Mouse (Mus musculus) mouse embryonic stem cell (cell line): ENCODE measurements around the gene Cmtm4.

Experiments used
- in situ Hi-C, 2 experiments: fragments of 300-500 bp; cut with MboI; formaldehyde crosslinking; loops; 1 replicate in 1 of 2; 3 replicates in 1 of 2; pipeline ENCODE4 v1.14.3; 2019 to 2020; ENCODE audit warnings: low sequenced_read_pairs in 2 of 2, low pct_unique_long_range_greater_than_20kb in 1 of 2, mixed read lengths in 1 of 2; ENCODE audit not compliant: unreplicated experiment in 1 of 2

Cmtm4 gene

DNA sequence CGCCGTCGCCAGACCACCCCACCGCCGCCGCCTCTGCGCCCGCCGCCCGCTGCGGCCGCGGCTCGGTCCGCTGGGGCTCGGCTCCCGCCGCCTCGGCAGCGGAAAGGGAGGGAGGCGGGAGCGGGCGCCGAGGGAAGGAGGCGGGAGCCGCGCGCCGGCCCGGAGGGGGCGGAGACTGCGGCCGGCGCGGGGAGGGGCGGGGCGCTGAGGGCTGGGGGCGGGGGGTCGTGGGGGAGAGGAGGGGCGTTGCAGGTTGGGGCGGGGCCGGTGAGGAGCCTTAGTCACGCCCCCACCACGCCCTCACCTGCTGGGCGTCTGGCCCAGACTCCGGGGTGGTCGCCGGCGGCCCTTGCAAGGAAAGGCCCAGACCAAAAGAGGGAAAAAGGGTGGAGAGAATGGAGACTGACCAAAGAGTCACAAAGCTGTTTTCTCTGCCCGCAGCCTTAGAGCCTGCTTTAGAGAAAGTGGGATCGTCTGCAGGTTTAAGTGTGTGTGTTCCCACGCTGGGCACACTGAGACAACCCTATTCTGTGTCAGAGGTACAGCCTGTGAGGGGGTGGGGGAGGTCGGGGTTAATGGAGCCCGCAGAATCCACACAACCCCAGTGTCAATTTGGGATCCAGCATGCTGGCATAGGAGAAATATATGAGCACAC, at the start of gene Cmtm4:
Cmtm4 (minus strand) TSS at position 105 of the 655 bp plus-strand sequence.
- in situ Hi-C loops: no loop called here

GRCm38 (mm10) chr8:104445248-104445647, 49.6 kb upstream of the Cmtm4 start:
- in situ Hi-C loops: no loop called here

- in situ Hi-C loops: no loop called here
Measured at GRCm38 (mm10) chr8:104443125-104443679, 47.6 kb upstream of the Cmtm4 start.

DNA sequence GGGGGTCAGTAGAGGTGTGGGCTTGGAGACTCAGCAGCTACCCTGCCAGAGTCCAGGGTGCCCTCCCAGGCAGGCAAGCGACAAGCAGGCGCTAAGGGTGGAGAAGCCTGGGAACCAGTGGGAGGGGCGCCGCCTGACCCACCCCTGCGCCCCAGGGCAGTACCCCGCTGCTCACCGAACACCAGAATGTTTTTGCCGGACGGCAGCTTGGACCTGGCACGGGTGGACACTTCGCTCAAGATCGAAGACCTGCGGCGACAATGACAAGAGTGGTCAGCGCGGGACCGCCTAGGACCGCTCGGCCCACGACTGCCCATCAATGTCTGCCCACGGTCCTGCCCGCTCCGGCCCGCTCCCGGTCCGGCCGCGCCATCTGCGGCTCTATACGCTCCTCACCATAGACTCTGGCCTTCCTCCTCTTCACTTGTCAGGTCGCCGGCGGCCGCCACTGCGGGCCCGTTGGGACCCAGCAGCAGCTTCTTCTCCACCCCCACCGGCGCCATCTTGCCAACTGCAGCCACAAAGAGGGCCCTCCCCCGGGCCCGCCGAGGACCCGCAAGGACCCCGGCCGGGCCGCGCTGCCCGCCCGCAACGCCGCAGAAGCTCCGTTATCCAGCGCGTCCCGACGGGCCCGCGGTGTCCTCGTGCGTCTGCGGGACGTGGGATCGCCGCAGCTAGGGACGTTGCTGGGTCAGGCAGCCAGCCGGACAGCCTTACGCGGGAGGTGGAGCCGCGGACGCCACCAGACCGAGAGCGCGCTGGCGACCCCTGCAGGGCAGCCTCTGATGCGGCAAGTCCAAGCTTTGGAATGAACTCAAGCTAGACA, 46.9 kb upstream of the Cmtm4 start, which contains the start of gene Dync1li2:
Dync1li2 (minus strand) TSS at position 749 of the 826 bp plus-strand sequence.
- in situ Hi-C loops: no loop called here

DNA sequence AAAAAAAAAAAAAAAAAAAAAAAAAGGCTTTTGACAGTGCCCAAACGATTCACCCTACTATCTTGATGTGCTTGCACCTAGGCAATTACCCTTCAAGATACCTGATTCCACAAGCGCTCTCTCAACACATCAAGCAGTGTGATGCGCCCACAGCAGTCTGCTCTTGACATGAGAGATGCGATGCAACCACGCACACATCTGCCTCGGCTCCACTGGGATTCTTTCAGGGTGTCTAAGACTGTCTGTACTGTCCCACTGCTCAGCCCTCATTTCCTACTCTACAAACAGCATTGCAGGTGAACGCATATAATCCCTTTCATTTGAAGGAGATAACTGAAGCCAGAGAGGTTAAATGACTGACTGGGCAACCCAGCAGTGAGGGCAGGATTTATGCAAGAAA, 46.0 kb upstream of the Cmtm4 start:
- in situ Hi-C loops: no loop called here

DNA sequence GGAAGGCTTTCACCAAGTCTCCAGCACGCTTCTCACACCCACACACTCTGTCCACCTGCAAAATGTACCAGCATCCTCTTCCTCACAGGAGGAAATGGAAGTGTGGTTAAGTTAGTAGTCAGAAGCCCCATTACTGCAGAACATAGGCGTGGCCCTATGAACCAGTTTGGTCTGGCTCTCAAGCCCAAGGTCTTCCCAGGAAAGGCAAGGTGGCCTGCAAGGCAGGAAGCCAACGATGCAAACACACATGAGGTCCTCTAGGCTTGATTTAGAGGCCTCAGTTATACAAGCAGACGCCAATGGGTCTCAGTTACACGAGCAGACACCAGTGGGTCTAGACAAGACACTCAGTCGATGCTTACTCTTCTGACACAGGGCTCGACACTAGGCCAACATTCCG, 43.9 kb upstream of the Cmtm4 start:
- in situ Hi-C loops: no loop called here

GRCm38 (mm10) chr8:104437494-104438135, 42.0 kb upstream of the Cmtm4 start:
- in situ Hi-C loops: no loop called here

DNA sequence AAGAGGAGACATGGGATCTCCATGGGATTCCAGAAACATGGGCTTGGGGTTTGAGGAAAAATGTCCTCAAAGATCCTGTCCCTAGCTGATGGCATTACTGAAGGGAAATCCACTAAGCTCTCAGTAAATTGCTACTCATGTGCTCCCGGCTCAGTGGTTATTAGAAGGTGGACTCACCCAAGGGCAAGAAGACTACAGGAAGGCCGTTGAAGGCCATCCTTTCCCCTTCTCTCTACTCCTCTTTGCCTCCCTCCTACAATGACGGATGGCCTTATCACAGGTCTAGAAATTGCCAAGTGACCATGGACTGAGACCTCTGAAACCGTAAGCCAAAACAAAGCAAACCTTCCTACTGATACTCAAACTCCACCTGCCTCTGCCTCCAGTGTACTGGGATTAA, 41.0 kb upstream of the Cmtm4 start:
- in situ Hi-C loops: no loop called here

DNA sequence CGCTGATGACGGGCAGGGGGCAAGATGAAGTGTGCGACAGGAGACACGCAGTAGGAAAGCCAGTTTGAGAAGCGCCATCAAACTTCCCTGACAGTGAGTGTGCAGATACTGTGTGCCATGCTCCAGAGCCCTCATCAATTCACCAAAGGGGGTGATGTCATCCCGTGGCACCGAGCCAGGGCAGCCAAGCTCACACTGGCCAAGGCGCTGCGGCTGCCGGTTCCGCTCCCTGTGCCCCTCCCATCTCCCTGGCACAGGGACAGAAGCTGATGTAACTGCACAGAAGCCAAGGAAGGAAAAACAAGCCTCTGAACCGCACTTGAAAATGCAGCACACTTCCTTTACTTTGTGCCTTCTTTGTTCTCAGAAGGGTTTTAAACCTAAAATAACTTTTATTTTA, 40.4 kb upstream of the Cmtm4 start:
- in situ Hi-C loops: no loop called here

DNA sequence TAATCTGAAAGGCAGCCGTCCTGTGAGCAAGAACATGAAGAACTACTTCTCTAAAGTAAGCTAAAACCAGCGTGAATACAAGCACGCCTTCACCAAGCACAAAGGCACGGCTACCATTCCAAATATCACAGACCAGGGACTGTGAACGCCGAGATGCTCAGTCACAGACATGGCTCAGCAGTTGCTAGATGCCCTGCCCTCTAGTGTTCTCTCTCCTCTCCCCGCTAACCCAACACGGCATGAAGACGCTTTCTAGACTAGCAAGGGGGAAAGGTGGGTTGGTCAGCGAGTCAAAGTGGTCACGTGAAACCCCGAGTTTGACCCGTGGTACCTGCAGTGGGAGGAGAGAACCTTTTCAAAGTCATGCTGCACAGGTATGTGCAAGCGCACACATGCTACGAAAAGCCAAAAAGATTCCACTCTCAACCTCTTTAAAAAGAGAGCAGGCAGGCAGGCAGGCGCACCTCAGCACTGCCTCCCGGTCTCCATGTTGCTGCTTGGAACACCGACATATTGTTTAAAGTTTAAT, 39.3 kb upstream of the Cmtm4 start:
- in situ Hi-C loops: no loop called here

GRCm38 (mm10) chr8:104434275-104434674, 38.7 kb upstream of the Cmtm4 start:
- in situ Hi-C loops: no loop called here

DNA sequence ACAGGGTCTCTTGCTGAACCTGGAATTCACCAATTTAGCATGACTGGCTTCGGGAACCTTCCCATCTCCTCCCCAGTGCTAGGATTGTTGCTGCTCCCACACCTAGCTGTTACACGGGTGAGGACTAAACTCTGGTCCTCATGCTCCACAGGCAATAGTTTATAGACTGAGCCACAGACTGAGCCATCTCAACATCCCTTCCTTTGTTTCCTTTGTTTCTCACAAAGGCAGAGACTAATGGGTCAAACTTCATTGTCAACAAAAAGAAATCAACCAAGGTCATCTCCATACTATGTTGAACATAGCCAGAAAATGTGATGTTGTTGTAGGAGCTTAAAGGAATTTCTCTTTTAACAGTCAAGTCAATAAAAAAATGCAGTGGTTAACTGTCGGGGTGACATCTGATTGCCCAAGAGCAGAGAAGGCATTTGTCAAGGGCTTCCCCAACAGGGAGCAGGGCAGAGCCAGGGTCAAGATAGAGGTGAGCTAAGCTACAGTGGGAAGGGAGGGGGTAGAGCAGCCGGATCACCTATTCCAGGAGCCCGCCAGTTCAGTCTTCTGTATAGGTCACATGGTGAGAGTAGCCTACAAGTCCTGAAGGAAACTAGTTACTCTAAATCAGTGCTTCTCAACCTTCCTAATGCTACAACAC, 37.7 kb upstream of the Cmtm4 start:
- in situ Hi-C loops: no loop called here

DNA sequence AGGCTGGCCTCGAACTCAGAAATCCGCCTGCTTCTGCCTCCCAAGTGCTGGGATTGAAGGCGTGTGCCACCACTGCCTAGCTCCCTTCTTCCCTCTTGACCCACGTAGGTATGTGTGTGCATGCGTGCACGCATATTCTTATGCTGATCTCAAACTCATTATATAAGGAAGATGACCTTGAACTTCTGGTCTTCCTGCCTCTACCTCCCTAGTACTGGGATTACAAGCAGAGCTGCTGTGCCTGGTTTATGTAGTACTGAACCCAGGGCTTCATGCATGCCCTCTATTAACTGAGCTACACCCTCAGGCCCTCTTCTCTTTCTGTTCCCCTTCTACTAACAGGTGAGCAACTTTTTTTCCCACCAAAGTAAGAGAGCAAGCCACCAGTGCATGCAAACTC, 37.0 kb upstream of the Cmtm4 start:
- in situ Hi-C loops: no loop called here

GRCm38 (mm10) chr8:104430230-104430629, 34.6 kb upstream of the Cmtm4 start:
- in situ Hi-C loops: no loop called here

DNA sequence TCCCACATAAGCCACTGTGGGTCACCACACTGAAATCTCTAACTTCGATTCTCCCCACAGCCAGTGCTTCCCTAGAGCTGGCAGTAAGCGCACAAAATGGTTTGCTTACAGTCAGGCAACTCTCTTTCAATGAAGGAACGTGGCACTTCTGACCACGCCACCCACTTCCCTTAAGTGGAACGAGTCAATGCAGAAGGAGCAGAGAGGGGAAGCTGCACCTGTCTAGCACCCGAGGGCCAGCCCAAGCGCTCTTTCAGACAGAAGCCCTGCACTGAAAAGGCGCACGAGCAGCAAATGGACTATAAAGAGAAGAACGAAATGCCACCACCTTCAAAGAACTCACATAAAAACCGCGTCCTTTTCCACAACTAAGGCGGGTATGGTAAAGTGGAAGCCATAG, 32.1 kb upstream of the Cmtm4 start:
- in situ Hi-C loops: no loop called here

GRCm38 (mm10) chr8:104422313-104422712, 26.7 kb upstream of the Cmtm4 start:
- in situ Hi-C loops: no loop called here

DNA sequence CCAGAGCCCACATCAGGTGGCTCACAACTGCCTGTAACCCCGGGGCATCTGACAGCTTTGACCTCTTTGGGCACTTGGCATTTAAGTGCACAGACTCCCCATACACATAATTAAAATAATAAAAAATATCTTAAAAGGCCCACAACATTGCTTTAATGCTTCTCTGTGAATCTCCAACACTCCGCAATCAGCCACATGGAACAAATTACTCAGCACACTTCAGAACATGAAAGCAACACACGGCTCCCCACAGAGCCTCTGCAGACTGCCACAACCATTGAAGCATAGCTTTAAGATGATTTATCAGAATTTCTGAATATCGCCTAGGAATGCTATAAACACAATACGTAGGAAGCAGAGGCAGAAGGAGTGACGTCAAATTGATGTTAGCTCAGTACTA, 20.4 kb upstream of the Cmtm4 start:
- in situ Hi-C loops: no loop called here

DNA sequence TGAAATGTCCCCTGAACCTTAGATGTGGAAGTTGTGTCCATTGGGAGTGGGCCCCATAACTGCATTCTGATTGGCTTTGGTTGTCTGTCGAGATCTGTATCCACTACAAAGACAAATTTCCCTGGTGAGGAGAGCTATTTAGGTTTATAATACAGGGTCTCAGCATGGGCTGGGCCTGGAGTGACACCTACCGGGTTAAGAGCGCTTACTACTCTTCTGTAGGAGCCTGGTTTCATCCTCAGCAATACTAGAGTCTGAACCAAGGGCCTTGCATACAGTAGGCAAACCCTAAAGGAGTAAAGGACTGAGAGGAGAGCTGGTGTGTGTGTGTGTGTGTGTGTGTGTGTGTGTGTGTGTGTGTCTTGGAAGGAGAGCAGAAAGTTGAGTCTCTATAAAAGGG, 18.6 kb upstream of the Cmtm4 start:
- in situ Hi-C loops: no loop called here

DNA sequence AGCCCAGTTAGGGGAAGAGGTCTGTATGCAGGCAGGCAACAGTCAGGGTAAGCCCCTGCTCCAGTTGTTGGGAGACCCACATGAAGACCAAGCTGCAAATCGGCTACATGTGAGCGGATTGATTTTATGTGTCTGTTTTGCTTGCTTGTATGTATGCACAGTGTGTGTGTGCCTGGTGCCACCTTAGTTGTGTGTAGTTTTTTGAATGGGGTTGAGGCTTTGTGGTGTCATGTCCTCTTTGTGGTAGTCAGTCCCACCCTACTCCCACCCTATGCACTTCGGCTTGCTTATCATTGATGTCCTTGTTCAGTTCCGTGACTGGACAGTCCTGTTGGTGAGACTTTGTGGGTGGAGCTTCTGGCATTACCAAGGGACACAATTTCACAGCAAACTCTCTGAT, 18.2 kb upstream of the Cmtm4 start:
- in situ Hi-C loops: no loop called here
